Mouse (Mus musculus) bone marrow macrophage, adult 2 months (primary cell): ENCODE results near the gene Axdnd1.

ENCODE experiments used
- CTCF ChIP-seq: IDR thresholded peaks from 2 replicates; pipeline ENCODE4 v1.5.1; 2012; ENCODE audit warnings: low read depth, mild to moderate bottlenecking, low read length, moderate library complexity
- POLR2A ChIP-seq: IDR thresholded peaks from 2 replicates; pipeline ENCODE4 v1.6.1; 2012; ENCODE audit warnings: mild to moderate bottlenecking, low read depth, low read length, borderline replicate concordance

- no peak for TF ChIP-seq POLR2A
- TF ChIP-seq CTCF, result no peak
These were observed 34.2 kb upstream of the Axdnd1 start for GRCm38 (mm10) chr1:156455005-156455758.
